Mouse (Mus musculus) embryo, embryonic 11 days (tissue): Measurements from ENCODE around the gene Slc25a43.

Source experiments
- DNase-seq: peaks from one replicate; pipeline ENCODE4 v3.0.0-alpha.2; 2015

Slc25a43 gene

DNA sequence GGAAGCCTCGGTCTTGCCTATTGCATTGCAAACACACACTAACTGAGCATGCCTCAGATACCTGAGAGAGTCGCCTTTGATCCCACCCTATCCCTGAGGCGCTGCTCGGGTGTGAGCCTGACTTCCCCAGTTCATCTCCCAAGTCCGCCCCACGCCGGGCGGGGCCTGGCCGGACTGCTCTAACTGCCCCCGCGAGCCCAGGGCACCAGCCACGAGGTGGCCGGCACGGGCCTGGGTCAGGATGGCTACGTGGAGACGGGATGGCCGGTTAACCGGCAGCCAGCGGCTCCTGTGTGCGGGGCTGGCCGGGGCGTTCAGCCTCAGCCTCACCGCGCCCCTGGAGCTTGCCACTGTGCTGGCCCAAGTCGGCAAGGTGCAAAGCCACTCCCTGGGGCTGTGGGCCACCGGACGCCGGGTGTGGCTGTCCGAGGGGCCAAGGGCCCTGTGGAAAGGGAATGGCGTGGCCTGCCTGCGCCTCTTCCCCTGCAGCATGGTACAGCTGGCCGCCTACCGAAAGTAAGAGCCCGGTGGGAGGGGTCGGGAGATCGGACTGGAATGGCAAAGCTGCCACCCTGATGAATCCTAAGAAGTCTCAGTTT, at the start of gene Slc25a43:
Slc25a43 (plus strand) TSS at position 157 of the 599 bp plus-strand sequence.
- DNase-seq, result peak; percentile 20

DNA sequence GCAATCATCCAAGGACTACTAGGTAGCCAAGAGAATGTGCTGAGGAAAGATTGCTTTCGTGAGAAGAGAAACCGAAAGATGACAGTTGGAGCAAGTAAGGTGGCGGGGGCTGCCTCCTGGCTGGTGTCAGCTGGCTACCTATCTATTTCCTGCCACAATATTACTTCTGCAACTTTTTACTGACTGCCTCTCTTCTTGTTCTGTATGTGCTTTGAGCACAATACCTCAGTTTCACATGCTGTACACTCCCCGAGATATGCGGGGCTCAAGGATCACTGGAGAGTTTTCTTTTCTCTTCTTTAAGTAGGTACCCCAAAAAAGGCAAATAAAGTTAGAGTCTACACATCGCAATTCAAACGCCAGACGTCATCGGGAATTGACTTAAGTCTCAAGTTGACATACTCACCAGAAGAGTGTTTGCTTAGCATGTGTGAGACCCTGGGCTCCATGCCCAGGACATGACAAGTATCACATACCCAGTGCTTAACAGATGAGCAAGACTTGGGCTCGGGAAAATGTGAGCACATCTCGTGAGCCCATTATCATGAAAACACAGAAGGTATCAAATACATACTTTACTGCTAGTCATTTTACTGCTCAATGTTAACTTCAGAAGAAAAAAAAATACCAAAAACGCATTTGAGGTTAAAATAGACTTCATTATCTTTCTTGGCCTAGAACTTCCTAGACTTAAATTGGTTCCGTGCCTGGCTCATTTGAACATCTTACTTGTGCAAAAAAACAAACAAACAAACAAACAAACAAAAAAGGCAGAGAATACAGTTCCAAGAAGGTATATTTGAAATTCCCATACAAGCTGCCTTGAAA, 3.1 kb upstream of the Slc25a43 start:
- DNase-seq, result no peak

DNA sequence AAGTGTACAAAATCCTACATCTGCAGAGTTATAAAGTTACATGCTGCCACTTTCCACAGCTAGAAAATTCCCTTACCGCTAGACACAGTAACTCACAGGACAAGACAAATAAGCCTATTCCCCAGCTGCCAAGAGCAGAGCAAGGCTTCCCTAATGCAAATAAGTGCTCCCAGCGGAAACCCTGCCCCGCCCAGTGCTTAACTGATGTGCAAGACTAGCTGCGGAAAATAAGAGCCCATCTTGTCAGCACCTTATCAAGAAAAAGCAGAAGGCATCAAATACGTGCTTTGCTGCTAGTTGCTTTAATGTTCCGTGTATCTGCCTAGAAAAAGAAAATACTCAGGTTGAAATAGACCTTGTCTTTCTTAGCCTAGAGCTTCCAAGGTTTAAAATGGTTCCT, 2.2 kb upstream of the Slc25a43 start:
- DNase-seq, result no peak

DNA sequence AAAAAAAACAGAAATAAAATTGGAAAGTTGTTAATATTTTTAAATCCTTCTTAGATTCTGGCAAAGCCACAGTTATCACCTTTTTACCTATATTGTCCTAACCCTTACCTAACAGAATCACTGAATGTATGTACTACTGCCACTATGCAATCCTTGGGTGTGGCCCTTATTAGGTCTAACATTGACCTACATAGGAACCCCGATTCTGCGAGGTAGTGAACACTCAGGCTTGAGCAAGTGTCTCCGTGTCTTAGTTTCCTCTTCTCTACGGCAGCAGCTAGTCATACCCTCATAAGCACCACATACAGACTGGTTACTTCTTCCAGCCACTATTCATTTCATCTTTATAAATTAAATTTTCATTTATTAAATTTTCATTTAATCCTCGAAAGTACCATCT, 715 bp upstream of the Slc25a43 start:
- no peak for DNase-seq

DNA sequence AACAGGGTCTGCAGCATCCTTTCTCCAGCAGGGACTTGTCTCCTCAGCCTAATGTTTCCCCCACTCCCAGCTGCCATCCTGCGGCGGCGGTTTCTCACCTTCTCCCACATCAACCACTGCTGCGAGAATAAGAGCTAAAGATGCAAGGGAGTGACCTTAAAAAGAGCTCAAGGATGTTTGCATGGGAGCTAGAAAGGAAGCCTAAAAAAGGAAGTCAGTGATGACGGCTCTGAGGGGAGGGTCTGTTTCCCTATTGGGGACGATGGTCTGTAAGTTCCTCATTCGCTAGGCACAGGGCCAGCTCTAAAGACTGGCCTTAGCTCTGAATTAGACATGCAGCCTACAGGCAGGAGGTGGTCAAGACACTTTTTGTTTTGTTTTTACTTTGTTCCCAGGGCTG, 1.3 kb downstream of the Slc25a43 start:
- DNase-seq, result no peak

DNA sequence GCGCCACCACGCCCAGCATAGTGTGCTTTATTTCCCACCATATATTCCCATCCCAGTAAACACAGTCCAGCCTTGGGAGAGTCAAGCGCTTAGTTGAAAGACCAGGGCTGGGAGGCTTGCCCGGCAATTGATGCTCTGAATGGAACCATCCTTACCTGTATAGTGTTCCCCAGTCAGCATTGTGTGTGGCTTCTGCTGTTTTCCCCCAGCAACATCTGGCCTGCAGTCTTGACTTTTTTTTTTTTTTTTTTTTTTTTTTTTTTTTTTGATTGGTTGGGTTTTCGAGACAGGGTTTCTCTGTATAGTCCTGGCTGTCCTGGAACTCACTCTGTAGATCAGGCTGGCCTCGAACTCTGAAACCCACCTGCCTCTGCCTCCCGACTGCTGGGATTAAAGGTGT, 1.9 kb downstream of the Slc25a43 start:
- no peak for DNase-seq

DNA sequence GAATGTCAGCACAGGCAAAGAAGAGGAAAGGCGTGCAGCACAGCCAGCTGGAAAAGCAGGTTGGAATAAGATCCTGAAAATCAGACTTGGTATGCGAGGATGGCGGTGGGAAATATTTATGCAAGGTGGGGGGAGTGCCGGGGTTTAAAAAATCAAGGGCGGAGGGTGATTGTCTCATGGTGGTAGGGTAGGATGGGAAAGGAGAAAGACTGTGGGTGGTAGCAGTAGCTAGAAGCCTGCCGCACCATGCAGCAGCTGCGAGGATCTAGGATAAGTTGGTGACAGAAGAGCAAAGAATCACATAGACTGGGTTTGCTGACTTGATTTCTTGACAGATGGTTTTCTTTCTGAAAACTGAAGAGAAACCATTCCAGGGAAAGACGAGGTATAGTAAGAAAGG, 3.3 kb downstream of the Slc25a43 start:
- DNase-seq, result no peak

DNA sequence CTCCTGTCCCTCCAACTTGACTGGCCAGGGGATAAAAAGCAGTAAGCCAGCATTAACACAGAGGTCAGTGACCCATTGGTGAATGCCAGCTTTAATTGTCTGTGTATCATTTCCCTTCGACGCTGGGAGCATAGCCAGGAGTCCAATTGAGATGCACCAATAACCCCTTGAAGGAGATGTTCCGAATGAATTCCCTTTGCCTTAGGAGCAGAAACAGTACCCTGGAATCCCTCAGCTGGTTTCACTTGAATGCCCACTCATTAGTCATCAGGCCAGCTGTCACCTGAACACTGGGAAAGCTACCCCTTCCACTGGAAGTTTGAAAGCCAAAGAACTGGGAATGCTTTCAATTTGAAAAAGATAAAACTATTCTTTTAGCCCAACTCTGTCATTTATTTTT, 5.1 kb downstream of the Slc25a43 start:
- no peak for DNase-seq

DNA sequence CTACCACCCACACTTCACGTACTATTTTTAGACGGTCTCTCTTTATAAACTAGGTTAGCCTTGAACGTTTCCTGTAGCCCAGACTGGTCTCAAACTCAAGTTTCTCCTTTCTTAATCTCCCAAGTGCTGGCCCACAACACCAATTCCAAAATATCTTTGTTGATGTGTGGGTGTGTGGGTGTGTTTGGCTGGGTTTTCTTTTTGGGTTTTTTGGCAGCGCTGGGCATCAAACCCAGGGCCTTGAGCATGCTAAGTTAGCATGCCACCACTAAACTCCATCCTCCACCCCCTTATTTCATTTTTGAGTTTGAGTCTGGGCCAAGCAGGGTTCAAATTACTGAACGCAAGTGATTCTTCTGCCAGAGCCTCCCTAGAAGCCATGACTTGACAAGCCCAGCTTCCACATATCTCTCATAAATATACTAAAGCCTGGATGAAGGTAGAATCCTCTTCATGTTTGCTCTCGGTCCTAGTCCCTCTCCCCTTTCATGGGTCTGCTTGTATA, 5.9 kb downstream of the Slc25a43 start:
- DNase-seq, result no peak

DNA sequence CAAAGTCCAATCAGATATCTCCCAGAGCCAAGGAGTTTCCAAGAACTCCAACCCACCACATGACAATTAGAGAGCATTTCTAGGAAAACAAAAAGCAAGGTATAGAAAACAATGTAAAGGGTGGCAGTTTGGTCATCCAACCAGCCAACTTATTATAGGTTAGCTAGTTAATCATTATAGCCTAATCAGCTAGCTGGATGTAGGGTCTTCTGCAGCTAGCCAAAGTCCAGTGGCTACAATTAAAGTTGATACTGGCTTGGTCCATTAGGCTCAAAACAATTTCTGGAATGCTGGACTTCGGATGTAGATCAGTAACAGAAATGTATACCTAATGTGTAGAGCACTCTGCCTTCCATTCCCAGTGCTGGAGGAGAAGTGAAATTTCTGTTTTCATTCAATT, 7.1 kb downstream of the Slc25a43 start:
- no peak for DNase-seq

DNA sequence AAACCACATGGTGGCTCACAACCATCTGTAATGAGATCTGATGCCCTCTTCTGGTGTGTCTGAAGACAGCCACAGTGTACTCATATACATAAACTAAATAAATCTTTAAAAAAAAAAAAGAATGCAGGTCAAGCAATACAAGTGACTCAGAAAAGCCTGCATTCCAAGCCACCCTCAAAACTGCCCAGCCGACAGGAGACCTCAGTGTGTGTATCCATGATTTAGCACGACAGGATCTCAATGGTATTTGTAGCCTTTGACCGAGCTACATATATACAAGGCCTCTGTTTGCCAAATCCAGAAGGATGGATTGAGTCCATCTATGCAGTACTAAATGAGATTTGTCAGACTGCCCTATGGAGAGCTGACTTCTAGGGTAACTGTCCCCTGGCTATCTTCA, 9.1 kb downstream of the Slc25a43 start:
- no peak for DNase-seq

DNA sequence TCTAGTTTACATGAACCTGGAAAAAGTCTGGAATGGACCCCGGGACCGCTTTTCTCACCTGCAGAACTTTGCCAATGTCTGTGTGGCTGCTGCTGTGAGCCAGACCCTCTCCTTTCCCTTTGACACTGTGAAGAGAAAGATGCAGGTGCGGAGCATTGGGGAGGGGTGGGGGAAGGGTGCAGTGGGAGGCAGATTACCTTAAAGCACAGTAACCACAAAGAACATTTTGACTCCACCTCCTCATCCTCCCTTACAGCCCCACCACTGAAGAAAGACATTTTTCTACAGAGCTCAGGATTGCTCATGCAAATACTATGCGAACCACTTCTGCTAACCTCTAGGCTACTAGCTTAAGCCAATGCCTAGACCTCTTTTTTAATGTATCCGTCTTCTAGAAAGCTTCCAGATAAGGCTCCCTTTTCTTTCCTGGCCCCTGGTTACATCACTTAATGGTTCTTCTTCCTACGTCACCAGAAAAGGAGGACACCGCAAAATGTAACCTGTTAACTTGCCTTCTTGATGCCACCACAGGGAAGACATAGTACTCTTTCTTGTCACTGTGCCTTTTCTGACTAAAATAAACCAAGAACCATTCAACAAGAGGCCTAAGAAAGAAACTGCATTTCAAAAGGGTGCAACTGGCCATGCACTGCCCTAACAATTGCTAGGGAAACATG, 14.5 kb downstream of the Slc25a43 start:
- no peak for DNase-seq

DNA sequence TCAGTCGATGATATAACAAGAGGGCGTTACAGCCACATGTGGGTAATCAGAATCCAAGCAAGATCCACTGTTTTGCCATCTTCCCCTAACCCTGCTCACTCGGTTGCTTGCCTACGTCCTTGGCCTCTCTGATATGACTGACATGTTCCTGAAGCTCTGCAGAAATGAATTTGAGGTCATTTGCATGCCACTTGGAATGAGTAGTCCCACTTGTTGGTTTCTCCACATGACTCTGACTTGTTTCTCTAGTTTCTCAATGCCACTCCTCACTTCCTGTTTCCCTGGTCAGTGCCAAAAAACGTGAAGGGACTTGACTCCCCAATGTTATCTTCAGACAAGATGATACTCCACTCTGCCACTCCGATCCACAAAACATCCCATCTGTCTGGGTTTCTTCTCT, 15.1 kb downstream of the Slc25a43 start:
- no peak for DNase-seq

DNA sequence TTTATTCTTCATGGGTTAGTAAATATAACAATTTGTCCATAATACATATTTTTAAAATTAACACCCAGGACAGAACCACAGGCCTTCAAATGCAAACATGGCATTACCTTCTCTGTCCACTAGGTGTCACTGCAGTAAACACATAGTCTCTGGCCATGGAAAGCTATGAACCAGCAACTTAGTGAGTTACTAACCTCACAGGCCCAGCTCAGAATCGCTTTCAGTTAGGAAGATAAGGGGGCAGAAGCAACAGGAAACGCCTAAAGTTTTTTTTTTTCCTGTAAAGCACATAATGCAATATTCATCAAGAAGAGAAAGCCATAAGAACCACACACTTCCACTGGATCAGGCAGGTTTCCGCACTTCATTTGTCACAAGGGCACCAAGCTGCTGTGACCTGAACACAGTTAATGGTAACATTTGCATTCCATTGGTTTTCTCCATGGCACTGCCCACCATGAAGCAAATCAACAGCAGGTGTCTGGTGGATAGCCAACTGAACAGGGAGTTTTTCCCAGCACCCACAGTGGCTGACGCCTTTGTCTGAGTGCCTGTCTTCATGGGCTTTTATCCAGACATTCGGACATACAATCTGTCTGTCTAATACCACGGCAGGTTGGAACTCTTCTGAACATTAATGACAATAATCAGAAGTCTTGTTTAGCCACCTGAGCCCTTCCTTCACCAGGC, 17.6 kb downstream of the Slc25a43 start:
- DNase-seq, result peak; percentile 74

DNA sequence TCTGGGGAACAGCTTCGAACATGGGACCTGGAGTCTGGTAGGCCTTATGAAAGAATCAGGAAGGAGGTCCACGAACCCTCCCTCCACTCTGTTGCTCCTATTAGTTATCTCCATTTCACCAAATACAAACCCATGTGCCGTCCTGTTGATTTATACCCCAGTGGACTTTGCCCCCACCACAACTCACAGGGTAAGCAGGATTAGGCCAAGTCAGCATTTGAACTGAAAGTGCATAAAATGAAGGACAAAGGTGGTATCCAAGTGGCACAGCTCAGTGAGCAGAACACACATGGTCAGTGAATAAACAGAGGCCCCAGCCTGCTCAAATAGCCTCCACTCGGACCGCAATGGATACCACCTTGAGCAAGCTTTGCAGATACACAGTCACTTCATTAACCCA, 18.8 kb downstream of the Slc25a43 start:
- DNase-seq, result no peak

DNA sequence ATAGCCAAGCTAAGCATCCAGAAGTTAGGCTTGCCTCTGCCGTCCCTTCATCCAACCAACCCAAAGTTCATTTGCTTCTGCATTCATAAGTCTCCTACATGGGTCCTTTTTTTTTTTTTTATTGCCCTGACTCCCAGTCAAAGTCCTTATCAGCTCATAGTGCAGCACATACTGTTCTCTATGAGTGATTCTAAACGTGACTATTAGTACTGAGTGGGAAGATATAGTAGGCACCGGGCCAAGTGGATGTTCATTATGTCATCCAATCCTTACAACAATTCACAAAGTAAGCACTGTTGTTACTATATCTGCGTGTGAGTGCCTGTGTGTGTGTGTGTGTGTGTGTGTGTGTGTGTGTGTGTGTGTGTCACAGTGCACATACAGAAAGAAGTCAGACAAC, 19.4 kb downstream of the Slc25a43 start:
- no peak for DNase-seq

DNA sequence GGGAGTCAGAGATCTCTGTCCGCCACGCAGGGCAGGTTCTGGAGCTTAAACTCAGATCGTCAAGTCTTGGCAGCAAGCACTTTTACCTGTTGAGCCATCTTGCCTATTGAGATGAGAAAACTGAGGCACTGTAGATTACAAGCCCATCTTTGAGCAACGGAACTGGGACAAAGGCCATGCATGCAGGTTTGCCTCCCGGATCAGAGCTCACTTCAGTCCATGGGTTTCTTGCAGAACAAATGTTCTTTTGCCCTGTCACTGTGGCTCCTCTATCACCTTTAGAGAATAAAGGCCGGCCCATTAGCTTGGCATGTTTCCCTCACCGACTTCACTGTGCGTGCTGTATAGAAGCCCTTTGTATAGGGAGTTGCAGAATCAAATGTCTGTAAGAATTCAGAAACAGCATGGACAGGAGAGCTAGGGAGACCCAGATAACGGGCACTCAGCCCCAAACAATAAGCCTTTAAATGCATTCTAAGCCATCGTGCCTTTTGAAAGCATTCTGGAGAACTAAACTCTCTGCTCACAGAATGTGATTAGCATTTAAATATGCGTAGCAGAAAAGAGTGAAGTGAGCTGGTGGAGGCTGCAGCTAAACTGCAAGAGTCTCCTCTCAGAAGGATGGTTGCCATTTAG, 20.0 kb downstream of the Slc25a43 start:
- DNase-seq, result peak; percentile 16

DNA sequence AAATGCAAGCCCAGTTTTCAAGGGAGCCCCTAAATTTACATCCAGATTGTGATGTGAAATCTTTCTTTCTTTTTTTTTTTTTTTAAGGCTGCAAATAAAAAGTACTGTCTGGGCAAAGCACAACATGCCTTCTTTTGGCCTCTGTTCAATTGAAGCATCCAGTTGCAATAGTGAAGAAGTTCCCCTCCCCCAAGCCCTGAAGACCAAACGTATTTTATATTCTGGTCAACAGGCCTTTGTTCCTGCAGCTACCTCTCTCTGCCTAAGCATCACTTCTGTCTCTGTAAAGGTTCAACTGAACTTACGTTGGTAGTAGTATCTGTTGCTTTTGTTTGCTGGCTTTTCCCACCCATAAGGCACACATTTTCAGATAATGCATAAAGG, 20.5 kb downstream of the Slc25a43 start:
- DNase-seq, result peak; percentile 48

DNA sequence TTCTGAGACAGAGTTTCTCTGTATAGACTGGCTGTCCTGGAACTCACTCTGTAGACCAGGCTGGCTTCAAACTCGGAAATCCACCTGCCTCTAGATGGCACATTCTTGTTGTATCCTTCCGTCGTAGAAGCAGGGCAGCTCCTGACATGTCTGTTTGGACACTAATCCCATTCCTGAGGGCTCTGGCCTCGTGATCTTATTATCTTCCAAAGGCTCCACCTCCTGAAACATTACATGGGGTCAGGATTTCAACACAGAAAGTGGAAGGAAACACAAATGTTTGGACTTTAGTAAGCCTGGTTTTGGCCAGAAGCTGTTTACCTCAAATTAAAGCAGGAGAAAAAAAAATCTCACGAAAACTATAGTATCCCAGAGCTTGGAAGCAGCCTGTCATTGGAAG, 23.9 kb downstream of the Slc25a43 start:
- DNase-seq, result no peak

DNA sequence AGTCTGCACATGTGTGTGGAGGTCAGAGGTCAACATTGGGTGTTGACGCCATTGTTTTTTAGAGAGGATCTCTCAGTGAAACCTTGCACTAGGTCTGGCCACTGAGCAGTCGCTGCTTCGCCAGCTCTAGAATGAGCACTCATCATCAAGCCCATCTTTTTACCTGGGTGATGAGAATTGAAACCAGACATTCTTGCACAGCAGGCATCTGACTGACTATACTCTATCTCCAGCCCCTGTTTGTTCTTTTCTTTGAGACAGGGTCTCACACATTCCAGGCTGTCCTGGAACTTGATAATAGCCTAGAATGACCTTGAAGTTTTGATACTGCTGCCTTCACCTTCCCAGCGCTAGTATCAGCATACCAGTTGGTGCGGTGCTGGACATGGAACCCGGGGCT, 29.1 kb downstream of the Slc25a43 start:
- DNase-seq, result no peak

DNA sequence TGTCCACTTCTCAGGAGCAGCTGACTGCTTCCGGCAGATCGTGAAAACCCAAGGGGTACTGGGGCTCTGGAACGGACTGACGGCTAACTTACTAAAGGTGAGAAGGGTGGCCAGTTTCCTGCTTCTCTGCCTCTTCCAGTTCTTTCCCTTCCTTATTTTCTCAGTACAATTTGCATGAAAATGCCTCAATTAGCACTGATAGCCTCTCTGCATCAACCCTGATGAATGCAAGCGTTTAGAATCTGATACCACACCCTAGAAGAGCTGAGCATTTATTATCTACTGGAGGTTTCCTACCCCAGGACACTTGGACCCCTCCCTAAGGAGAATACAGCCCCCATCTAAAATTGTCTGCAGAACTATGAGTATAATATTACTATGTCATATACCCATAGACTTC, 32.1 kb downstream of the Slc25a43 start:
- DNase-seq, result no peak

DNA sequence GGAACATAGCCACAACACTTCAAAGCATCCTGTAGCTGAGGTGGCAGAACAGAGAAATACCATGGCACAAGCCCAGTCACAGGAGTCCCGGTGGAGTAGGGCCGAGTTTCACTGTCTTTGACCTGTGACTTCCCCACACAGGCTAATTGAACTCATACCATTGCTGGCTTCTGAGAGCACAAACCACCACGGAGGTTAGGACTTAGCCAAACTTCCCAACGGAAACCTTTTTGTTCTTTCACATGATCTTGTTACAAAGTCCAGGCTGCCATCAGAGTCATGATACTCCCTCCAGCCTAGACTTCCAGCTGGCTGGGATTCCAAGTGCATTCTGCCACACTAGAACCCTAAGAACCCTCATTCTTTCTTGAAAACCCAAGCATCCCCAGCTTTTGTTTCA, 34.2 kb downstream of the Slc25a43 start:
- no peak for DNase-seq

DNA sequence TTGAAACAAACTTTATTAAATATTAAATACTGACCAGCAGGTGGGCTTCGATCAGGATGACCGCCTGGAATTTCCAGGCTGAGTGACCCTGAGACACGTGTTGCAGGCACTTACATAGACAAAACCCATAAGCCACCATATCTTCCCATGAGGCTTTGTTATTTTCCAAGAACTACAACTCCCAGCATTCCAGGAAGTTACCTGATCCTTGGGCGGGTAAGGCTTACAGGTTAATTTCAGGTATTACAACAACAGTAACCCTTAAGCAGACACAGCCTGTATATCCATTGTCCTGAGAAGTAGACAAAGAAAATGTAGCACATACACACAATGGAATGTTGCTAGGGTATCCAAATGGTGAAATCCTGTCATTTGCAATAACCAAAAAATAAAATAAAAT, 45.9 kb downstream of the Slc25a43 start:
- no peak for DNase-seq
